Mouse (Mus musculus) CH12.LX (cell line): ENCODE data around the gene Adam8.

Source experiments
- CTCF ChIP-seq, 2 experiments: IDR thresholded peaks in 1 of 2; conservative IDR thresholded peaks in 1 of 2; 2 replicates each; pipeline ENCODE4 v1.5.1; 2011 to 2012; ENCODE audit warnings: low read depth in 2 of 2, low read length in 2 of 2, improper control_type of control experiment in 1 of 2, inconsistent platforms in 1 of 2, mild to moderate bottlenecking in 1 of 2, moderate library complexity in 1 of 2
- EP300 ChIP-seq: IDR thresholded peaks from 2 replicates; pipeline ENCODE4 v1.6.1; 2011; ENCODE audit warnings: low read length, improper control_type of control experiment
- HCFC1 ChIP-seq: IDR thresholded peaks from 2 replicates; pipeline ENCODE4 v1.6.1; 2012; ENCODE audit warnings: low read depth, mild to moderate bottlenecking, inconsistent platforms, low read length, improper control_type of control experiment
- MEF2A ChIP-seq: IDR thresholded peaks from 2 replicates; pipeline ENCODE4 v1.6.1; 2014; ENCODE audit warnings: low read depth, mild to moderate bottlenecking, inconsistent platforms, low read length, improper control_type of control experiment, borderline replicate concordance
- MYC ChIP-seq: IDR thresholded peaks from 2 replicates; pipeline ENCODE4 v1.6.1; 2011; ENCODE audit warnings: low read depth, mild to moderate bottlenecking, improper control_type of control experiment, low read length
- NELFE ChIP-seq: IDR thresholded peaks from 2 replicates; pipeline ENCODE4 v1.6.1; 2011; ENCODE audit warnings: low read depth, low read length, improper control_type of control experiment
- POLR2A ChIP-seq: IDR thresholded peaks from 2 replicates; pipeline ENCODE4 v1.6.1; 2011; ENCODE audit warnings: low read depth, mild to moderate bottlenecking, improper control_type of control experiment, low read length
- USF2 ChIP-seq: conservative IDR thresholded peaks from 2 replicates; pipeline ENCODE4 v1.6.1; 2011; ENCODE audit warnings: low read depth, low read length, improper control_type of control experiment
- ZC3H11A ChIP-seq: IDR thresholded peaks from 2 replicates; pipeline ENCODE4 v1.6.1; 2012; ENCODE audit warnings: low read depth, mild to moderate bottlenecking, inconsistent platforms, low read length, improper control_type of control experiment

DNA sequence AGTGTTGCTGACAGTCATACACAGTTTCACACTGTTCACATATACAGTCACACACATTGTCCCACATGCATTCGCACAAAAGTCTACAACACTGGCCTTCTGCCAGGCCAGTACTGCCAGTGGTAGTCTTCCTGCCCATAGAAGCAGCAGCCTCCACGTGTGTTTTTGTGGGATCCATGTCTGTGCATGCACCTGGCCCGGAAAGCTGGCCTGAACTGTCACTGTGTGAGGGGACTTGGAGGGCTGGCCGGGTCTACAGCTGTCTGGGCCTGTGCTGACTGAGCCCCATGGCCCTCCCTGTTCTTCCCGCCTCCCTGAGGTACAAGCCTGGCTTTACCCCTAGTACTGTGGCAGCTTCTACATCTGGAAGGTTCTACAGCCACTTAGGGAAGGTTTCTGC, 21.4 kb downstream of the Adam8 start:
- no peak for TF ChIP-seq CTCF (conservative IDR thresholded peaks at IDR 0.05 in 1 of 2, IDR thresholded peaks at IDR 0.05 in 1 of 2; ENCODE audit: low read depth in 2 of 2, low read length in 2 of 2)
- no peak for TF ChIP-seq POLR2A
- TF ChIP-seq MYC: no peak
- no peak for TF ChIP-seq NELFE
- no peak for TF ChIP-seq MEF2A
- no peak for TF ChIP-seq HCFC1
- TF ChIP-seq USF2: no peak
- no peak for TF ChIP-seq ZC3H11A
- no peak for TF ChIP-seq EP300
